Mouse (Mus musculus): ENCODE measurements at regions not wholly inside any gene's neighbourhood (a gene's known extent, or its start where the extent isn't known, plus 50 kb on each side); places are given as distances from the start of the nearest gene placed in this dataset.

DNA sequence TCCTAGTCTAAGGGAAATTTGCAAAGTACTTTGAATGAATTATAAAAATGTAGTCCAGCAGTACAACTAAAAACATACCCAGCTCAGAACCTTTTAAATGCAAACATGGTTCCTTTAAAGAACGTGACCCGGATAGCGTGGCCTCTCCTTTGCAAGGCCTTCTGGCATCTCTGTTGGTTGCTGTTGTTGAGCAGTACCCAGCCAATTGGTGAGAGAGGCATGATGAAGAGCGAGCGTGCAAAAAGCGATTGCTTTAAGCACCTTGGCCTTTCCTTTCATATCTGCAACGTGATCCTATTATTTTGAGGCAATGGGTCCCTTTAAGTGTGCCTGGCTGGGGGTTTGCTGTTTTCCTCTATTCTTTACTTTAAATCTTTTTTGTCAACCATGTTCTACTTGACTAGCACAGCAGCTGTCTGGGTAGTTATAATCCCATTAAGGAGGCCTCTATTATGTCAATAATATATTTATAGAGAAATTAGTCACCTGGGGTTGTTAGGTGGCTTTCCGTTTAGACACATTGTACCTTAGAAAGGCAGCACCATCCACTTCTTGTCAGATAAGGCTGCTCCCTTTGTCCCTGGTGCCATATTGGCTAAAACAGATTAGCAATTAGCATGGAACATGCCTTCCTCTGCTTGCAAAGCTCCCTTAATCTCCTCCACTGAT is 141.5 kb upstream of the Jag1 start:
- Histone ChIP-seq H3K4me1 (ENCODE audit: control insufficient read depth, insufficient read depth, low read length) (no peaks in the 10 kb centered on the region), H3K4me3 (ENCODE audit: insufficient read depth, low read length) (no peak overlapping the region), H3K27ac (ENCODE audit: insufficient read depth, low read depth, low read length) (no peak overlapping the region)
- TF ChIP-seq POLR2A (IDR thresholded peaks at IDR 0.05; ENCODE audit: borderline replicate concordance, low read depth, low read length) (no peak), CTCF (IDR thresholded peaks at IDR 0.05; ENCODE audit: low read depth, low read length) (no peak)

GRCm38 (mm10) chr2:137247931-137248330 is 131.5 kb upstream of the Jag1 start:
- H3K4me3 ChIP-seq (ENCODE audit: insufficient read depth, low read length): no peak overlapping the region
- no peak overlapping the region for H3K27ac ChIP-seq (ENCODE audit: insufficient read depth, low read depth, low read length)
- TF ChIP-seq CTCF (IDR thresholded peaks at IDR 0.05; ENCODE audit: low read depth, low read length) (no peak), POLR2A (IDR thresholded peaks at IDR 0.05; ENCODE audit: borderline replicate concordance, low read depth, low read length) (no peak)
- H3K4me1 ChIP-seq (ENCODE audit: control insufficient read depth, insufficient read depth, low read length): no peaks in the 10 kb centered on the region

DNA sequence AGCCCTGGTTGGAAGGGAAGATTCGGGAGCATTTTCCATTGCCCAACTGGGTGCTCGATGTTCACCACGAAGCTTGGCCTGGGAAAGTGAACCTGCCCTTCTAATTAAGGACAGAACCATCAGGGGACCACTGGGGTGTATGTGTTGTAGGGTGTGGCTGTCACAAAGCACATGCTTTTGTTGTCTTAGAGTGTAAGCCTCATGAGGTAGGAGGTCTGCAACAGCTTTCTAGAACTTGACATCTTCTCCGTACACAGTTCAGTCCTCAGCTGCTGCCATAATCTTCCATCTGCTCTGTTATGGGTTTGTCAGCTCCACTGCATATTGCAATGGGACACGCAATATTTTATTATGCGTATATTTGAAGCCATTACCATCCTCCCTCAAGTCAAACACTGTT is 127.9 kb upstream of the Jag1 start:
- Histone ChIP-seq H3K27ac (ENCODE audit: insufficient read depth, low read depth, low read length) (no peak overlapping the region), H3K4me3 (ENCODE audit: insufficient read depth, low read length) (no peak overlapping the region), H3K4me1 (ENCODE audit: control insufficient read depth, insufficient read depth, low read length) (no peaks in the 10 kb centered on the region)
- TF ChIP-seq POLR2A (IDR thresholded peaks at IDR 0.05; ENCODE audit: borderline replicate concordance, low read depth, low read length): no peak
- TF ChIP-seq CTCF (IDR thresholded peaks at IDR 0.05; ENCODE audit: low read depth, low read length): no peak

DNA sequence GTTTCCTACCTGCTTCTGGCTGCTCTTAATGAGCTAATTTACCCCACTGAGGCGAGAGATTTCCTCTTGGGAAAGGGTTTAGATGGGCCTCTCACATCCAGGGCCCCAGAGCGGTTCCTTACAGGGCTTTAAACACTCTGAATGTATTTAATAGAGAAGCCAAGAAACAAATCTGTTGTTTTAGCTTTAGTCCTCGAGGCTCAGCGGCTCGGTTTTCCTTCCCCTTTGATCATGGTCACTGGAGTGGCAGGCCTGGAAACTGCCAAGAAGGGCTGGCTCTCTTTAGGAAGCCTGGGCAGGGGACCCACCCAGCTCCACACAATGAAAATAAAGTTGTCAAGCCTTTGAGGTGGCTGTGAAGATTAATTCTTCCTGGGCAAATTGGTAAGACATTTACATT is 127.5 kb upstream of the Jag1 start:
- Histone ChIP-seq H3K4me3 (ENCODE audit: insufficient read depth, low read length) (no peak overlapping the region), H3K4me1 (ENCODE audit: control insufficient read depth, insufficient read depth, low read length) (no peaks in the 10 kb centered on the region), H3K27ac (ENCODE audit: insufficient read depth, low read depth, low read length) (no peak overlapping the region)
- TF ChIP-seq POLR2A (IDR thresholded peaks at IDR 0.05; ENCODE audit: borderline replicate concordance, low read depth, low read length) (no peak), CTCF (IDR thresholded peaks at IDR 0.05; ENCODE audit: low read depth, low read length) (no peak)

- Histone ChIP-seq H3K4me3 (ENCODE audit: insufficient read depth, low read length) (no peak overlapping the region), H3K27ac (ENCODE audit: insufficient read depth, low read depth, low read length) (no peak overlapping the region), H3K4me1 (ENCODE audit: control insufficient read depth, insufficient read depth, low read length) (no peaks in the 10 kb centered on the region)
- TF ChIP-seq CTCF (IDR thresholded peaks at IDR 0.05; ENCODE audit: low read depth, low read length): no peak
- no peak for TF ChIP-seq POLR2A (IDR thresholded peaks at IDR 0.05; ENCODE audit: borderline replicate concordance, low read depth, low read length)
Observed at GRCm38 (mm10) chr2:137236961-137237360, 120.5 kb upstream of the Jag1 start.

- TF ChIP-seq CTCF (IDR thresholded peaks at IDR 0.05; ENCODE audit: low read depth, low read length) (no peak), POLR2A (IDR thresholded peaks at IDR 0.05; ENCODE audit: borderline replicate concordance, low read depth, low read length) (no peak)
- no peak overlapping the region for H3K4me3 ChIP-seq (ENCODE audit: insufficient read depth, low read length)
Observed at GRCm38 (mm10) chr2:137233936-137234335, 117.5 kb upstream of the Jag1 start.

DNA sequence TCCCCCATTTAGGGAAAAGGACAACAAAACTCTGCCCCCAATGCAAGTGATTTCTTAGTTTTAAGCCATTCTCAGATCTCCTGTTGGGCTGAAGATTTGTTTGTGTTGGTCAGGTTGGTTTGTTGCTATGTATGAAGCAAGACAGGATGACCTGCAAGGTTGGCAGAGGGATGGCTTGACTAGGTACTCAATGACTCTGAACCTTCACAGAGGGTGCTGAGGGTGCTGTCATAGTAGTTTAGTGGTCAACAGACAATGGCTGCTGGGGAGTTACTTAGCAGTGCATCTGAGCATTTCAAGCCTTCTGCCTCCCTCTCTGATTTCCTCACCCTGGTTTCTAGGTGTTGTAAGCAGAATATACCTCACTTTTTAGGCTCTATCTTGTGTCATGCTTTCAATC is 114.7 kb upstream of the Jag1 start:
- Histone ChIP-seq H3K4me3 (ENCODE audit: insufficient read depth, low read length) (no peak overlapping the region), H3K4me1 (ENCODE audit: control insufficient read depth, insufficient read depth, low read length) (no peaks in the 10 kb centered on the region), H3K27ac (ENCODE audit: insufficient read depth, low read depth, low read length) (no peak overlapping the region)
- TF ChIP-seq CTCF (IDR thresholded peaks at IDR 0.05; ENCODE audit: low read depth, low read length) (no peak), POLR2A (IDR thresholded peaks at IDR 0.05; ENCODE audit: borderline replicate concordance, low read depth, low read length) (no peak)

More at GRCm38 (mm10) chr2:137233936-137234335, 117.5 kb upstream of the Jag1 start:
- H3K4me1 ChIP-seq (ENCODE audit: control insufficient read depth, insufficient read depth, low read length): no peaks in the 10 kb centered on the region
- H3K27ac ChIP-seq (ENCODE audit: insufficient read depth, low read depth, low read length): no peak overlapping the region

GRCm38 (mm10) chr2:137229422-137230069 is 113.1 kb upstream of the Jag1 start:
- Histone ChIP-seq H3K27ac (ENCODE audit: insufficient read depth, low read depth, low read length) (no peak overlapping the region), H3K4me3 (ENCODE audit: insufficient read depth, low read length) (no peak overlapping the region), H3K4me1 (ENCODE audit: control insufficient read depth, insufficient read depth, low read length) (no peaks in the 10 kb centered on the region)
- TF ChIP-seq POLR2A (IDR thresholded peaks at IDR 0.05; ENCODE audit: borderline replicate concordance, low read depth, low read length): no peak
- no peak for TF ChIP-seq CTCF (IDR thresholded peaks at IDR 0.05; ENCODE audit: low read depth, low read length)

- TF ChIP-seq POLR2A (IDR thresholded peaks at IDR 0.05; ENCODE audit: borderline replicate concordance, low read depth, low read length) (no peak), CTCF (IDR thresholded peaks at IDR 0.05; ENCODE audit: low read depth, low read length) (no peak)
- H3K27ac ChIP-seq (ENCODE audit: insufficient read depth, low read depth, low read length): no peak overlapping the region
- no peak overlapping the region for H3K4me3 ChIP-seq (ENCODE audit: insufficient read depth, low read length)
- H3K4me1 ChIP-seq (ENCODE audit: control insufficient read depth, insufficient read depth, low read length): no peaks in the 10 kb centered on the region
Observed at GRCm38 (mm10) chr2:137227495-137227894, 111.1 kb upstream of the Jag1 start.

DNA sequence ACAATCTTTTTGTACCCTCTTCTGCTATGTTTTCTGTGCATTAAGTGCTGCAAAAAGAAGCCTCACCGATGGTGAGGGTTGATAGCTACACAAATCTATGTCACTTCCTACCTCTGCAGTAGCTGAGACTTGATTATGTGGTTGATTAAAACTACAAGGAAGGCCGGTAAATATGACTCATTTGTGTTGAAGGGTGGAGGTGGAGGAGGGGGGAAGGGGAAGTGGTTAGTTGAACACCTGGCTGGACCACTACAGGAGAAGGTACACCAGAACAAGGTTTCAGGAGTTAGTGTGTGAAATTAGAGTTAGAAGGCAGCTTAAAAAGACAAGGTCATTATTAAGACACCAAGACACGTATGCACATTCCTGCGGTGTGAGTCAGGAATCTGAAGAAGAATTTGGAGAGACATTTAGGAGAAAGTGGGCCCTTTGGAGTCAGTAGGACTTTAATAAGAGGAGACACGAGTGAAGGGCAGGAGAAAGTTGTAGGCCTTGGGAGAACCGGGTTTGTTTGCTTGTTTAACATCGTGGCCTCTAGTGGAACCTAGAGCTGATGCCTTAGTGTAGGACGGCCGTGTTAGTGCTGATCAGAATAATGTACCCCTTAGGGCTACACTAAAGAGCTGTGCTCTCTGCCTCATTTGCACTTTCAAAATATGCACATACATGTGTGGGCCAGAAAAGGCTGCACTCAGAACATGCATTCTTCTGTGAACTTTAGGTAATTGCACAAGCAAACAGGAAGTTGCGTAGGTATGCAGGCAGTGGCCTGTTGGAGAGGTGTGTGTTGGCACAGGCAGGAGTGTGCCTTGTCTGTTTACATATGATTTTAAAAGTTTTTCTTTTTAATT is 108.5 kb upstream of the Jag1 start:
- TF ChIP-seq POLR2A (IDR thresholded peaks at IDR 0.05; ENCODE audit: borderline replicate concordance, low read depth, low read length) (no peak), CTCF (IDR thresholded peaks at IDR 0.05; ENCODE audit: low read depth, low read length) (no peak)
- H3K27ac ChIP-seq (ENCODE audit: insufficient read depth, low read depth, low read length): no peak overlapping the region
- H3K4me1 ChIP-seq (ENCODE audit: control insufficient read depth, insufficient read depth, low read length): no peaks in the 10 kb centered on the region
- no peak overlapping the region for H3K4me3 ChIP-seq (ENCODE audit: insufficient read depth, low read length)
